Mouse (Mus musculus) spleen, adult 12 weeks (tissue): Measurements from ENCODE around the gene Zfp683.

ENCODE experiments used
- DNase-seq: peaks from one replicate; pipeline ENCODE4 v3.0.0; 2022; ENCODE audit warnings: low spot score

The Zfp683 gene

DNA sequence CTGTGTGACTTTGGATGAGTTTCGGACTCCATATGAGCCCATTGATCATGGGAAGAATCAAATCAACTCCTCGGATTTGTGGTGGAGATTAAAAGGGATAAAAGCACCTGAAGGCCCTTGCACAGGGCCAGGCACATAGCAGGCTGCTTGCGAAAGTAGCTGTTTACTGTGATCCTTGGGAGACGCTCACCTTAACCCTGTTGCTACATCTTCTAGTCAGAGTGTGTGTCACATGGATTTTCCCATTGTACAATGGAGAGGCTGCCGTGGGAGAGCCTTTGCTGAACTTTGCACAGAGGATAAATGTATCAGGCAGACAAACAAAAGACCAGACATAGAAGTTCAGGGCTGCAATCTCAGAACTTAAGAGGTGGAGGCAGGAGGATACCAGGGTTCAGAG, 1.7 kb upstream of the Zfp683 start:
- no peak for DNase-seq

DNA sequence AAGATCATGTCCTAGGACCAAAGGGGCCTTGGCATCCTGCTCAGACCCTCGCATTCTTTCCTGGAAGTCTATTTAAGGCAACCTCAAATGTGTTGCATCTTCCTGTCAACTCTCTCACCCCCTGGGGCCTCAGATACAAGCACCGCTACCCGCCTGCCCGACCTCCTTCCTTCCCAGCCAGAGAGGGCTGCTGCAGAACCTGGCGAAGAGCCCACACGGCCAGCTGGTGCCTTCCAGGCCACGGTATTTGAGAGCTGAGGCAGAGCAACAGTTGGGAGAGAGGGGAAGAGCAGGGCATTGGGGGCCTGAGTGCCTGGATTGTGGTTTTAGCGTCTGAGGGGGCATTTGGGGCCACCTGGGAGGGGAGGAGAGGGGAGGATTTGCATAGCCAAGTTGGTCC, 1.1 kb upstream of the Zfp683 start:
- no peak for DNase-seq

DNA sequence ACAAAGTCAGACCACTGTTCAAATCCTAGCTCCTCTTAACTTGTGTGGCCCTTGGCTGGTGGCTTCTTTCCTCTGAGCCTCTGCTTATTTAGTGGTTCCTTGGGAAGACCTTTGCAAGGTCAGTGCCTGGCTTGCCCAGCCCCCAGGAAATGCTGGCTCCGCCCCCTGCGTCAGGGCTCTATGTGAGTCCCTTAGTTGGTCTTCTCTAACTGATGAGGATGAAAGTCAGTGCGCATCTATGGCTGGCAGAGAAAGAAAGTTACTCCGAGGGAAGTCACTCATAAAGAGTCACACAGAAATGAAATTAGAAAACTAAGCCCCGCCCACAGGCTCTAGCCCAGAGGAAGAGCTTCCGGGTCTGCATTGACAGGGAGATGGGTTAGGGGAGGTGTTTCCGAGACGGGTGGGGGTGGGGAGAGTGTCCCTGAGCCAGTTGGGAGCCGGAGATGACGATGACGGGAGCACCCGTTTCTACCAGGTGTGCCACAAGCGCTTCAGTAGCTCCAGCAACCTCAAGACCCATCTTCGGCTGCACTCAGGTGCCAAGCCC, 4.6 kb downstream of the Zfp683 start:
- DNase-seq = no peak

DNA sequence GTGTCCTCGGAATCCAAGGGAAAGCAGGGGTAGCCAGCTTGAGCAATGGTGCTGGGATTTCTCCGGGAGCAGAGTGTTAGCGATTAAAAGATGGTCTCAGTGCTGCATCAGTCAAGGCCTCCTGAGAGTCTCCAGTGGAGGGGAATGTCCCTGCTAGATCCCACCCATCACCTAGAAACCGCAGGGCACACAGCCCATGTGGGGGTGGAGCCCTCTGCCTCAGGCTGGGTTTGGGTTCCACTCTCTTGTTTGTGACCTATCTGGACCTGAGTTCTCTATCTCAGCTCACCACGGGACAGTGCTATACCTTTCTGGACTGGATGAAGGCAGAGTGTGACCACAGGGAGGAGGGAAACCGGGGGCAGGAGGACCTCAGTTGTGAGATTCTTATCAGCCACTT, 5.3 kb downstream of the Zfp683 start:
- DNase-seq = no peak

DNA sequence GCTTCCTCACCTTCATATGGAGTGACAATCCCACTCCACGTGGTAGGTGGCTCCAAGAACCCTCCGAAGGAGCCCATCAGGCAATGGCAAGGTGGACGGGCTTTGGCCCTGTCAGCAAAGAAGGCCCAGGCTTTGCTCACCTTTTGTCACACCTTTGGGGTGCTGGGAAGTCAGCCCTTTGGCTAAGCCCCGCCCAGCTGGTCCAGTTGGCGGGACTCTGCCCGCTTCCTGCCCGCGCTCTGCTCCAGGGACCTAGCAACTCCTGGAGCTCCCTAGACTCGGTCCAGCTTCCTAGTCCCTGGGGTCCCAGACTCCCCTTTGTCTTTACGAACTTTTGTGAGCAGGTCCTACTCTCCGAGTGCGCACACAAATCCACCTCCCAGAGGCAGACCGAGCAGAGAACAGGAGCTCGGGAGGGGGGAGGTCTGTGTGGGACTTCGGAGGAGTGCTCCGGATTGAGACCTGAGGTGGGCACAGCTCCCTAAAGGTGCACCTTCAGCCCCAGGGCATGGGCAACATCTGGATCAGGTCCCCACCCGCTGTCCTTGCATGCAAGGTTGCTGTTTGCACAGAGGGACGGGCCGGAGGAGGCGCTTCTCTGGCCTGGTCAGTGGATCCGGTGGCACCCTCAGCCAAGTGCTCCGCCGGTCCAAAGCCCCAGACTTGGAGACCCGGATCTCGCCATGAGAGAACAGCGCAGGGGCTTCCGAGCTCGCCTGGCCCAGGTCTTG, 6.7 kb downstream of the Zfp683 start, which contains the start of gene Crybg2:
Crybg2 (plus strand) TSS at position 681 of the 731 bp plus-strand sequence.
- DNase-seq = no peak

DNA sequence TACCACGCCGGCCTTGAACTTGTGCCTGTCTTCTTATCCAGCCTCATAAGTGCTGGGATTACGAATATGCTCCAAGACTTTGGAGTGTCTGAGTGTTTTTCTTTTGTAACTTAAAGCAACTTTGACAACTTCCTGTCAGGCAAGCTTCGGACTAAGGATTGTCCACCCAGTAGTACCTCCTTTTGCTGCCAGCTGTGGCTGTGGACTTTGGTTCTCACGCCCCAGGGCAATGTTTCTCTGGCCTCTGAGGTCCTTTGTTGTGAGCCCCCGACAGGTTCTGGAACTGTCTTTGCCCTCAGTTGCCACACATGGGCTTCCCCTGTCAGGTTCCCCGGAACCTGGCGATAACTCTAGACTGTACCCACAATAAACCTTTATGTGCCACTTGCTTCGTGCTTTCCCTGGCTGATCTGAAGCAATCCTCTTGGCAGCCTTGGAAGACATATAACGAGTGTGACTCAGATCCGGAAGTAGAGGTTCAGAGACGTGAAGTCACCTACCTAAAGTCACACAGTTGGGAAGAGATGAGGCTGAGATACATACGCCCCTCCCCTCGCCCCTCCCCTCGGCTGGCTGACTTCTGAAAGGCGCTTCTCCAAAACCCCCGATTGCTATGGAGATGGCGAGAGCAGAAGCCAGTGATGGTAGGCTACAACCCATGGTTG, 7.7 kb downstream of the Zfp683 start:
- no peak for DNase-seq

DNA sequence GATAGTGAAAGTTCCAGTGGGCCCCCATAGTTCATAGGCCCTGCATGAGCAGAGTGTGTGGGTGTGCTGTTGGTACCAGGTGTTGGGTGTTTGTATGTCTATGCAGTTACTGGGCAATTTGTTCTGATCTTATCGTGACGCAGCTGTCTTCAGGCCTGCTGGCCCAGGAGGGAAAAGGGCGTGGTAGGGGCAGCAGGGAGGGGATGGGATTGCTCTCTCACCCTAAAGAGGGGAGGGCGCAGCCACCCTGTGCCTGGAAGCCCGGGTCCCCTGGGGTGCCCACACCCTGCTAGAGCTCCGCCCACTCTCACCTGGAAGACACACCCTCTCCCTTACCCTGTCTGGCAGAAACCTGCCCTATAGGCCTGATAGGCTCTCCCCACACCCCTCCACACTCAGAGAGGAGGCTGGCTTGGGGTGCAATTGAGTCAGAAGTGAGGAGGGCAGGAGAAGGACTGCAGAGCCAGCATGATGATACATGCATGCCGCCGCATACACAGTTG, 8.4 kb downstream of the Zfp683 start:
- DNase-seq = no peak

DNA sequence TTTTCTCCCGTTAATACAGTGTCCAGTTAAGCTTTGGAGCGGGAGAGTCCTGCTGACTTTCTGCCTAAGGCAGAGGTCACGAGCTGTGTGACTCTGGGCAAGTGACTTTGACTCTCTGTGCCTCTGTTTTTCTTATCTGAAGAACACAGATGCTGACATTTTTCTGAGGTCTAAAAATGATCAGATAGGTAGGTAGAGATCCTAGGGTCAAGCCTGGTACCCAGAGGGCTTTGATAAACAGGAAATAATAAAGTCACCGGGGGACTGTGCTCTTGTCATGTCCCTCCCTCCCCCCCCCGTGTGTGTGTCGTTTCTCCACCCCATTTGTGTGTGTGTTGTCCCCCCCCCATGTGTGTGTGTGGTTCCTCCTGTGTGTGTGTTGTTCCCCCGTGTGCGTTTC, 8.9 kb downstream of the Zfp683 start:
- no peak for DNase-seq

DNA sequence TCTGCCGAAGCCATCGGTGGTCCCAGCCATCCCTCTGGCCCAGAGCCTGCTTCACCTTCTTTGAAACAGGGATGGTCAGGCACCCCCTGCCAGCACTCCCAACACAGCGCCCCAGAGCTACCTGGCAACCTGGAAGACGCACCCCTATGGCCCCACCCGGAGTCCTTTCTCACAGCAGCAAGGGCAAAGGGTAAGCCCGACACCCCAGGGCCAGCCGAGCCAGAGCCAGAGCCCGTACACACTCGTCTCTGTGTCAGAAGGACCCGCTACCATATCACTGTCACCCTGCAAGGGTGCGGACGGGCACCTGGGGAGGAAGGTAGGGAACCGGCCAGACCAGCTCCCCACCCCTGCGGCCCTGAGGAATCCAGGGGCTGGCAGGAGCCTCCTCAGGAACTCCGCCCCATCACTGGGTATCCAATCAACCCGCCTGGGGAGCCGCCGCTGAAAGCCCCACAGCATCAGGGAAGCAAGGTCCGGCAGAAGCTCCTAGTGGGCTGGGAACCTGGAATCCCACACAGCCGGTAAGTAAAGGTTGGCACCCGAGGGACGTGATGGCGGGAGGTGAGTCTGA, 11.9 kb downstream of the Zfp683 start:
- DNase-seq = no peak

DNA sequence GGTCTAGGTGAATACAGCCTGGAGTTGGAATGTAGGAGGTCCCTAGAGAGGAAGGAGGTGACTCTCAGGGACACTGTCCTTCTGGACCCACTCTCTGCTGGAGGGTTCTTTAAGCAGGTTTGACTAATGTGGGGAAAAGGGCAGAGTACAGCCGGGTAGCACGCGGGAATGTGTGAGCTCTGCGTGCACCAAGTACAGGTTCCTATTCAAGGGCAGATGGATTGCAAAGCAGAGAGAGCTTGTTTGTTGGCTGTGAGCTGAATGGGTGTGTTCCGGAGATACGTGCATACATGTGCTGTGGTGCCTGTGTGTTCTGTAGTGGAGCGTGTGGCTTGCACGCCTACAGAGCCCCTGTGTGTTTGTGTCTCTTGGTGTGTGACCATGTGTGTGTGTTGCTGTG, 13.7 kb downstream of the Zfp683 start:
- no peak for DNase-seq

DNA sequence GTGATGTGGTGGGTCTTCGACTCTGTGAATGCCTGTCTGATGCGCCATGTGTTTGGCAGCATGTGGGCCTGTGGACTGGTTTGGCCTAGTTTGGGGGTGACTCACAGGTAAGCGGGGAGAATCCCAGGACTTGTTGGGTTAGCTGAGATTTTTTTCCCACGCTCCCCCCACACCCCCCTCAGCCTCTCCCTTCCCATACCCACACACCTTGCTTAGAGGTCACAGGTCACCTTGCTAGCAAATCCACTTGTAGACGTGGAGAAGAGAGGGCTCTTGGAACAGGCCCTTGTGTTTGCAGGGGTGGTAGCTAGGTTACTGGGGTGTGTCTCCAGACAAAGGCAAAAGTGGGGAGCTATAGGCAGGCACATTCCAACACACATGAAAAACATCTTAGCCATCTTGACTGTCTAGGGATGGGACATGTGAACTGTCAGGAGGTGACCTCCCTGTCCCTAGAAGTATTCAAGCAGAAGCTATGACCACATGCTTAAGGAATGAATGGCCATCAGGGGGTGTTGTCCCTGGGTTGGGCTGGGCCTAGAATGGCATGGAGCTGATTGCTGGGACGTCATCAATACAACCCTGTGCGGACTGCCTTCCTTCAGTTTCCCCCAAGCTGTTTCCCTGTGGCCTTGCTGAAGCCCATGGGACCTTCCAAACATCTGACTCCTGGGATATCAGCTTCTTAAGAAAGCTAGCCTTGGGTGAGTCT, 14.4 kb downstream of the Zfp683 start:
- no peak for DNase-seq

DNA sequence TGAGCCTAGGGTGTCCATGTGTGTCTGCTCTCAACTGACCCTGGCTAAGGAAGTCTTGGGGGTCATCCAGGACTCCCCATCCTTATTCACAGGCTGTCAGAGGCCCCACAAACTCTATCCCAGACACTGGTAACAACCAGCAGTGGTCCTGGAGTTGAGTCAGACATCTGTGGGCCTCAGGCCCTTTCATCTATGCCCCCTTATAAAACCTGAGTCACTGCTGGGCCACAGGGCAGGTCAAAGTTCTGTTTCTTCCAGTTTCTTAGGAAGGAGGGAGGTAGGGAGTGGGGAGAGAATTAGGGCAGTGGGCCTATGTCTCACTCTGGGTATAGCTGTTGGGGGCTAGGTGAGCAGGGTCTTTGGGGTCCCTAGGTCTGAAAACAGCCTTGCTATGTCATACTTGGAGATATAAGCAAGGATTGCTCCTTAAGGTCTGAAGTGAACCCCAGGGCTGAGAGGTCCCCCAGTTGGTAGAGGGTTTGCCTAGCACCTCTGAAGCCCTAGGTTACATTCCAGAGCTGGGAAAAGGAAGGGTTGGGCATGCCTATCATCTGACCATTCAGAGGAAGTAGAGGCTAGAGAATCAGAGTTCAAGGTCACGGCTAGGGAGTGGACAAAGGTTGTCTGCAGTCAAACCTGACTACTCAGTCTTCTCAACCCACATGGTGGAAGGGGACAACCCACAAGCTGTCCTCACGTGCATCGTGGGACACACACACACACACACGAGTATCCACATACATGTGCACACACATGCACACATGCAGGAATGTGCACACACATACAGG, 15.3 kb downstream of the Zfp683 start:
- no peak for DNase-seq

DNA sequence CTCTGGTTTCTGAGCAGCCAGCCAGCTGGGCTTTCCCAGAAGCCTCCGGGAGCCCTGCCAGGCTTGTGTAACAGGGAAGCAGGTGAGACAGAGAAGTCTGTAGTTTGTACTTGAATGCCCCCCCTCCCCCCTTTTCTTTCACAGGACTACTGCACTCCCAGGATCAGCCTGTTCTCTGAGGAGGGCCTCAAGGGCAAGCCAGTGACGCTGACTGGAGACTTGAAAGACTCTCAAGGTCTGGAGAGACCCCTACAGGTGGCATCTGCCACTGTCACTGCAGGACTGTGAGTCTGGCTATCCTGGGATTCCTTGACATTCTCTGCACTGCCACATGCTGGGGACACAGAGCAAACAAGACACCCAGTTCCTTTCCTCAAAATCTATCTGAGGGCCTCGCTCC, 25.1 kb downstream of the Zfp683 start:
- DNase-seq = no peak

DNA sequence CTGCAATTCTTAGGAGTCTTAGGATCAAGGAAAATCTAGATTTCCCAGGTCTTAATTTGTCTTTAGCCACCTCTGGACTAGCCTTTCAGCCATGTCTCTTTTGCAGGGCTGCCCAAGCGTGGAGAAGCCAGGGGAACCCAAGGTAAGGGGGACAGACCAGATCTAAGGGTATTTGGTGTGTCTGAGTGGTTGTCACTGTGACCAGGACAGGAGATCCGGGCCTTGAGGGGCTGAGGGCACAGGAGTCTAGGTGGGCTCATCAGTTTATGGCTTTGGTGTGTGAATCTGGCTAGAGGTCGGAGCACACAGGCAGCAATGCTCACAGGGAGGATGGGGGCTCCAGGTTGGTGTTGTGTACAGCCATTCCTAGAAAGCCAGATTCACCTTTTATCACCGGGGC, 27.0 kb downstream of the Zfp683 start:
- no peak for DNase-seq

DNA sequence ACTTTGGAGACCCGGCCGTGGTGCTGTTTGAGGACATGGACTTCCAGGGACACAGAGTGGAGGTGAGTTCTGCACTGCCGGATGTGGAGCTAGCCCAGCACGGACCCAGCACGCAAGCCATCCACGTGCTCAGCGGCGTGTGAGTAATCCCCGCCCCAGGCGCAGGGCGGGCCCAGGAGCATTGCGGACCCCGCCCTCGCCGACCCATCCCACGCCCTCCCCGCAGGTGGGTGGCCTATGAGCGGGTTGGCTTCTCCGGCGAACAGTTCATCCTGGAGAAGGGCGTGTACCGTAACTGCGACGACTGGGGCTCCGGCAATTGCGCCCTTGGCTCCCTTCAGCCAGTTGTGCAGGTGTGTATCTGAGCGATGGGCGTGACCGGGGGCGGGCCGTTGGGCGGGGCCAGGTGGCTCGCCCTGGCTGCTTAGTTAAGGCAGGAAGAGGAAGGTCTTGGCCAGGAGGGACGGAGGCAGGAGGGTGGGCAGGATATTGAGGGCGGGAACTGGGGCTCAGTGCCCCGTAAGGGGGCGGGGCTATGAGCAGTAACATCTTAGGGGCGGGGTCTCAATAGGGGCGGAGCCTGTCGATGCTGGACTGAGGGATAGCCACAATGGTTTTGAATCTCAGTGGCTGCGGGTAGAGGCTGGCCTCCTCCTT, 28.2 kb downstream of the Zfp683 start:
- DNase-seq = peak; percentile 75

DNA sequence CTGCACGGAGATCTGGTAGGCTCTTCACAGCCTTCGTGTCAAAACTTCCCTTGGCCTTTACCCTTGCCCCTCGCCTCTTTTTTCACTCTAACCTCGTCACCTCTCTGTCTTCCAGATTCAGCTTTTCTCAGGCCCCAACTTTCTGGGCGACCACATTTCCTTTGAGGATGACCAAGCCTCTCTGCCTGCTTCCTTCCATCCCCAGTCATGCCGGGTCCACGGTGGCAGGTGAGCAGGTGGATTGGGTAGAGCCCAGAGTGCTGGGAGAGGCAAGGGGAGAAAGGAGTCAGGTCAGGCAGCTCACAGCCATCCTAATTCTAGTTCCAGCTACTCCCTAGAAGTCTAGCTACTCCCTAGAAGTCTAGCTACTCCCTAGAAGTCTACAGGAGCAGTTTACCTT, 28.8 kb downstream of the Zfp683 start:
- DNase-seq = no peak

DNA sequence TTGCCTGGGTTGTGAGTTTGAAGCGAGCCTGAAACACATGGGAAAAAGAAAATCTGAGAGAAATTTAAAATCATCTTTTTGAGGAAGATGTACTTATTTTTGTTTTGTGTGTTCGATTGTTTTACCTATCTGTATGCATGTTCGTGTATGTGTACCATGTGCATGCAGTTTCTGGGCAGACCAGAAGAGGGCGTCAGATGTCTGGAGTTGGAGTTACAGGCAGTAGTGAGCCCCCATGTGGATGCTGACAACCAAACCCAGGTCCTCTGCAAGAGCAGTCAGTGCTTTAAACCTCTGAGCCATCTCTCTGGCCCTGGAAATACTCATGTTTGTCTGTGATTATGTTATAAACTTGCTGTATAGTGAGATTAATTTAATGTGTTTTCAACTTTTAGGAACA, 31.4 kb downstream of the Zfp683 start:
- no peak for DNase-seq

DNA sequence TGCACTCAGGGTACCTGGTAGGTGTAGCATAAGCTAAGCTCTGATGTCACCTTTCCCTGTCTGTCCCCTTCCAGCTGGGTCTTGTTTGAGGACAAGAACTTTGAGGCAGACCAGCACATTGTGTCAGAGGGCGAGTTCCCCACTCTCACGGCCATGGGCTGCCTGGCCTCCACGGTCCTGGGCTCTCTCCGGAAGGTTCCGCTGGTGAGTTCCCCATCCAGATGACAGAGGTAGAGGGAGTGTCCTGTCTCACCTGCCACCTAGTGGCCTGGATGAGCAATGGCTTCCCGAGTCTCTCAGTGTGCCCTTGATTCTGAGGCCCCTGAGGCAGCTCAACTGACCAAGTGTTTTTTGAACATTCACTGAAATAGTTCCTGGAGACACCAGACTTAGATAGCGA, 33.8 kb downstream of the Zfp683 start:
- no peak for DNase-seq

DNA sequence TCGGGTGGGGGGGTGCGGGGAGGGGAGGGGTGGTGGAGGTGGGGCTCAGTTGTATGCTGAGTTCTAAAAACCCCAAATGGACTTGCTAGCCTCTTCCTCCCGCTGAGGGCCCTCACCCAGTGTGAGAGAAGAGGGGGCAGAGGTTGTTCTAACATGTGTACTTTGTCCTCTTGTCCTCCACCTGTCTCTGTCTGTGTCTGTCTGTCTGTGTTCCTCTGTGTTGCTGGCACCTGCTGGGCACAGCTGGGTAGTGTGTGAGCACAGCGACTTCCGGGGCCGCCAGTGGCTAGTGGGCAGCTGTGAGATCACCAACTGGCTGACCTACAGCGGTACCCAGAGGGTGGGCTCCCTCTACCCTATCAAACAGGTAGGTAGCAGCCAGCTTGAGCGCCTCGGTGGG, 35.4 kb downstream of the Zfp683 start:
- no peak for DNase-seq

DNA sequence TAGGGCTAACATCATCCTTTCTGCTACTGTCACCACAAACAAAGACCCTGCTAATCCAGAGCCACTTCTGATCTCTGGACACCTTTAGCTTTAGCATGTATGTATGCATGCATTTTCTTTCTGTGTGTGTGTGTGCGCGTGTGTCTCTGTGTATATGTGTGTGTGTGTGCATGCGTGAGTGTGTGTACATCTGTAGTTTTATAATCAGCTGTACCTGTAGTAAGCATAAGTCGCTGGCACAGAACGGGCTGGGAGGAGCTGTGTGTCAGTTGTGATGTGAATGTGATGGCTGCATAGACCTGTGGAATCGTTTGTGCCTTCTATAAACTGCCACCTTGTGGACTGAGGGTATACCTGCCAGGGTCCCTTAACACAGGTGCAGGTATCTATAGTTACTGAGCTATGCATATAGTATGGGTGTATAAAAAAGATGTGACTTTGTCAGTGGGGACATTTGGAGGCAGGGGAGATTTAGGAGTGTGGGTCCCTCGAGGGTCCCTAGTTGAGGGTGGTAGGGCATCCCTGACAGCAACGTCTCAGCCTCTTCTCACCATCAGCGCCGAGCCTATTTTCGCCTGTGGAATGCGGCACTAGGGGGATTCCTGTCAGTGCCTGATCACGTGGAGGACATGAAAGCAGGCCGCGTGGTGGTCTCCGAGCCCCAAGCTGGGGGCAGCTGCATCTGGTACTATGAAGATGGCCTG, 37.0 kb downstream of the Zfp683 start:
- no peak for DNase-seq

DNA sequence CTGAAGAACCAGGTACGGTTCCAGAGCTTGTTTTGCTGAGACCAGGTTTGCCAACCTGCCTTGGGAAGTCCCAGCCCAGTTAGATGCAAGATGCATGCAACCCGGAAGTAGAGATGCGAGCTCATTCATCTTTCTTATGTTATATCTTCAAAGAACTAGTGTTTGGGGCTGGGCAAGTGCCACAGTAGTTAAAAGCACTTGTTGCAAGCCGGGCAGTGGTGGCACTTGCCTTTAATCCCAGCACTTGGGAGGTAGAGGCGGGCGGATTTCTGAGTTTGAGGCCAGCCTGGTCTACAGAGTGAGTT, 37.5 kb downstream of the Zfp683 start:
- no peak for DNase-seq
